Mouse (Mus musculus): ENCODE data around the gene Ckap4. TPM values are rescaled to one million over a fixed set of nuclear protein-coding genes. Genes with fewer than 3 reads are reported as not detected.

The Ckap4 gene
- polyA plus RNA-seq (2012; rRNA removed), result 14.2 and 15.8 TPM in 2 replicates

GRCm38 (mm10) chr10:84533912-84534671 is at the start of gene Ckap4:
Ckap4 (minus strand) TSS chr10:84534062.
- DNase-seq (ENCODE audit: extremely low spot score in 1 of 2, low spot score in 1 of 2), result peak in 1 of 2 experiments; percentile 32

- peak in 1 of 2 experiments; percentile 30 for DNase-seq (ENCODE audit: extremely low spot score in 1 of 2, low spot score in 1 of 2)
These were observed 48.4 kb upstream of the Ckap4 start for GRCm38 (mm10) chr10:84582236-84582635.

- DNase-seq (ENCODE audit: extremely low spot score in 1 of 2, low spot score in 1 of 2), result no peak
These were observed 47.3 kb upstream of the Ckap4 start for GRCm38 (mm10) chr10:84581191-84581590.

- DNase-seq (ENCODE audit: extremely low spot score in 1 of 2, low spot score in 1 of 2), result no peak
These were observed 45.7 kb upstream of the Ckap4 start for GRCm38 (mm10) chr10:84579527-84579926.

GRCm38 (mm10) chr10:84578738-84579137 is 44.9 kb upstream of the Ckap4 start:
- no peak for DNase-seq (ENCODE audit: extremely low spot score in 1 of 2, low spot score in 1 of 2)

GRCm38 (mm10) chr10:84577071-84577727 is 43.3 kb upstream of the Ckap4 start:
- peak; percentile 41 to 65 for DNase-seq (ENCODE audit: extremely low spot score in 1 of 2, low spot score in 1 of 2)

- peak; percentile 89 to 94 for DNase-seq (ENCODE audit: extremely low spot score in 1 of 2, low spot score in 1 of 2)
These were observed 42.7 kb upstream of the Ckap4 start, which contains the start of gene Tcp11l2 for GRCm38 (mm10) chr10:84576395-84577070. Tcp11l2 (plus strand) TSS chr10:84576626.

- no peak for DNase-seq (ENCODE audit: extremely low spot score in 1 of 2, low spot score in 1 of 2)
These were observed 42.1 kb upstream of the Ckap4 start for GRCm38 (mm10) chr10:84576029-84576394.

- DNase-seq (ENCODE audit: extremely low spot score in 1 of 2, low spot score in 1 of 2), result no peak
These were observed 40.0 kb upstream of the Ckap4 start for GRCm38 (mm10) chr10:84573671-84574420.

GRCm38 (mm10) chr10:84571052-84571639 is 37.3 kb upstream of the Ckap4 start:
- no peak for DNase-seq (ENCODE audit: extremely low spot score in 1 of 2, low spot score in 1 of 2)

GRCm38 (mm10) chr10:84564427-84564826 is 30.6 kb upstream of the Ckap4 start:
- no peak for DNase-seq (ENCODE audit: extremely low spot score in 1 of 2, low spot score in 1 of 2)

GRCm38 (mm10) chr10:84562567-84563554 is 29.0 kb upstream of the Ckap4 start:
- no peak for DNase-seq (ENCODE audit: extremely low spot score in 1 of 2, low spot score in 1 of 2)

- DNase-seq (ENCODE audit: extremely low spot score in 1 of 2, low spot score in 1 of 2), result no peak
These were observed 28.3 kb upstream of the Ckap4 start for GRCm38 (mm10) chr10:84562121-84562520.

GRCm38 (mm10) chr10:84559986-84560385 is 26.1 kb upstream of the Ckap4 start:
- no peak for DNase-seq (ENCODE audit: extremely low spot score in 1 of 2, low spot score in 1 of 2)

- DNase-seq (ENCODE audit: extremely low spot score in 1 of 2, low spot score in 1 of 2), result no peak
These were observed 24.6 kb upstream of the Ckap4 start for GRCm38 (mm10) chr10:84558511-84558910.

GRCm38 (mm10) chr10:84556120-84556519 is 22.3 kb upstream of the Ckap4 start:
- DNase-seq (ENCODE audit: extremely low spot score in 1 of 2, low spot score in 1 of 2), result no peak

- no peak for DNase-seq (ENCODE audit: extremely low spot score in 1 of 2, low spot score in 1 of 2)
These were observed 20.6 kb upstream of the Ckap4 start for GRCm38 (mm10) chr10:84554291-84555009.

- no peak for DNase-seq (ENCODE audit: extremely low spot score in 1 of 2, low spot score in 1 of 2)
These were observed 18.6 kb upstream of the Ckap4 start for GRCm38 (mm10) chr10:84552477-84552876.
